Comparison of ENCODE assay signal across 24 mouse cellular contexts in the genomic region with DNA sequence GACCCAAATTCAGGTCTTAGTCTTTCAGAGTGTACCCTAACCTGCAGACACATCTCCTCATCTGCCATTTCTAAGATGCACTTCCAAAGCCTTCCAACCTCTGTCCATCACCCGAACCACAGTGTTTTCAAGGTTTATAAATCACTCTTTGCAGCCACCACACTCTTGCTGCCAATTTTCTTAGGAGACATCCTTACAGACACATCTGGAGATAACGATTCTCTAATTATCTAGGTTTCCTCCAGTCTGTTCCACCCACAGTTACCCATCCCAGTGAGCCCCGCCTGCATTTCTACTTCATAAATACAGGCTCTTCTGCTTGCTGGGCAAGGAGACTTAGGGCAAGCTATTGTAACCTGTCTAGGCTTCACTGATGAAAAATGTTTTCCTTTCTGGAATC.
"Had no signal": no experiment of that assay in that cellular context is flagged by ENCODE, and none has a peak within 500 bp of the region (broad histone marks: within the 10 kb centered on the region; RNA-seq: fewer than 3 reads in every experiment).

No protein-coding gene starts in this region.

- ATAC-seq: hindbrain, embryonic 16.5 days; intestine, embryonic 16.5 days had no signal

- H3K4me1 ChIP-seq: hindbrain, embryonic 10.5 days; hindbrain, embryonic 12.5 days; limb, embryonic 13.5 days; limb, embryonic 15.5 days had no signal

- H3K36me3 ChIP-seq: heart, embryonic 12.5 days; hindbrain, embryonic 10.5 days; hindbrain, embryonic 12.5 days; kidney, embryonic 15.5 days; limb, embryonic 13.5 days; limb, embryonic 15.5 days had no signal

- H3K9me3 ChIP-seq: heart, embryonic 12.5 days; hindbrain, embryonic 10.5 days; hindbrain, embryonic 12.5 days; kidney, embryonic 15.5 days; limb, embryonic 13.5 days; limb, embryonic 15.5 days had no signal

- H3K27ac ChIP-seq: gastrocnemius, adult 2 months; heart, adult 2 months; hindbrain, embryonic 10.5 days; hindbrain, embryonic 12.5 days; hindbrain, embryonic 14.5 days; kidney, embryonic 15.5 days; kidney, postnatal 0 days; limb, embryonic 13.5 days; limb, embryonic 15.5 days had no signal

- H3K4me3 ChIP-seq: gastrocnemius, adult 2 months; heart, adult 2 months; heart, embryonic 12.5 days; hindbrain, embryonic 10.5 days; hindbrain, embryonic 12.5 days; kidney, embryonic 15.5 days; limb, embryonic 13.5 days; limb, embryonic 15.5 days had no signal

- H3K9ac ChIP-seq: heart, embryonic 12.5 days; hindbrain, embryonic 12.5 days; hindbrain, embryonic 14.5 days; kidney, embryonic 15.5 days; limb, embryonic 13.5 days; limb, embryonic 15.5 days had no signal

- H3K27me3 ChIP-seq: heart, embryonic 12.5 days; hindbrain, embryonic 12.5 days; kidney, embryonic 15.5 days; limb, embryonic 13.5 days; limb, embryonic 15.5 days had no signal

- DNase-seq: gastrocnemius, adult 2 months; gastrocnemius, postnatal 10 days; gastrocnemius, postnatal 25 days; heart, adult 2 months; heart, postnatal 10 days; heart, postnatal 4 days; kidney, adult 11 months; kidney, adult 2 months; kidney, adult 9 months; kidney, postnatal 14 days; kidney, postnatal 36 days; layer of hippocampus, adult 9-11 months; layer of hippocampus, postnatal 36 days; left cerebral cortex, postnatal 4 days had no signal
